Mouse (Mus musculus) cerebellum, adult 2 months (tissue): ENCODE results near the gene Arpc2.

Source experiments
- CTCF ChIP-seq: fragments of 200-500 bp; IDR thresholded peaks from 2 replicates; pipeline ENCODE4 v1.5.1; 2011; ENCODE audit warnings: low read depth, mild to moderate bottlenecking, control low read depth, low read length, moderate library complexity, borderline replicate concordance; ENCODE audit not compliant: insufficient read depth
- POLR2A ChIP-seq: fragments of 200-500 bp; IDR thresholded peaks from 2 replicates; pipeline ENCODE4 v1.6.1; 2011; ENCODE audit warnings: low read length, control low read depth, borderline replicate concordance; ENCODE audit not compliant: insufficient read depth

GRCm38 (mm10) chr1:74235938-74236589 is at the start of gene Arpc2:
- TF ChIP-seq CTCF, result no peak
- TF ChIP-seq POLR2A, result peak; percentile 100
